Mouse (Mus musculus) T-helper 2 cell (primary cell): ENCODE data around the gene Ptdss2.

Experiments used
- in situ Hi-C: fragments of 300-600 bp; cut with MboI, MseI; formaldehyde crosslinking; loops from one replicate; pipeline ENCODE4 v1.15.1; 2025; ENCODE audit warnings: high pct_unique_total_duplicates

Gene Ptdss2

GRCm38 (mm10) chr7:141206182-141206937 is 84.2 kb downstream of the Ptdss2 start:
- in situ Hi-C loops, result no loop called here
